Mouse (Mus musculus) large intestine, adult 2 months (tissue): ENCODE measurements around the gene Mllt3. TPM values are rescaled to one million over a fixed set of nuclear protein-coding genes. Genes with fewer than 3 reads are reported as not detected.

Experiments
- DNase-seq: peaks from one replicate; pipeline ENCODE4 v3.0.0-alpha.2; 2012; ENCODE audit warnings: low read depth, low spot score
- WGBS: fragments of 180-500 bp; shearing (Covaris S2); methylation state at CpG from one replicate; pipeline ENCODE4 v1.1.7; 2018; 5-methylcytosine and 5-hydroxymethylcytosine counted together
- polyA plus RNA-seq: library from polyadenylated mRNA; depleted of rRNA; stranded (reverse); fragments of >200 nt; gene quantifications from 2 replicates; pipeline ENCODE4 v1.2.3, GENCODE M21; 2012; rRNA removed

The Mllt3 gene
- polyA plus RNA-seq, 1 experiment = 6.1 TPM

- DNase-seq = no peak
- WGBS = 26% methylated on average over 4 of the region's 4 CpGs
Observed at GRCm38 (mm10) chr4:87749532-87750234, 283.5 kb downstream of the Mllt3 start.

GRCm38 (mm10) chr4:87745016-87745645, 288.0 kb downstream of the Mllt3 start:
- DNase-seq = no peak
- 58% methylated on average over 3 of the region's 3 CpGs for WGBS

GRCm38 (mm10) chr4:87739524-87740128, 293.5 kb downstream of the Mllt3 start:
- DNase-seq = no peak
- WGBS = 34% methylated on average over 7 of the region's 7 CpGs

GRCm38 (mm10) chr4:87739104-87739503, 294.1 kb downstream of the Mllt3 start:
- 34% methylated on average over 2 of the region's 2 CpGs for WGBS
- DNase-seq = peak; percentile 21

- 72% methylated on average over 6 of the region's 6 CpGs for WGBS
Observed at GRCm38 (mm10) chr4:87737201-87737806, 295.9 kb downstream of the Mllt3 start.

GRCm38 (mm10) chr4:87736779-87737178, 296.4 kb downstream of the Mllt3 start:
- DNase-seq = no peak
- 71% methylated on average over 3 of the region's 3 CpGs for WGBS

More at GRCm38 (mm10) chr4:87737201-87737806, 295.9 kb downstream of the Mllt3 start:
- DNase-seq = no peak

GRCm38 (mm10) chr4:87731118-87731672, 302.0 kb downstream of the Mllt3 start:
- DNase-seq = no peak
- 70% methylated on average over 5 of the region's 5 CpGs for WGBS

GRCm38 (mm10) chr4:87728581-87728980, 304.6 kb downstream of the Mllt3 start:
- WGBS = 80% methylated on average over 1 of the region's 1 CpGs

GRCm38 (mm10) chr4:87723448-87723847, 309.7 kb downstream of the Mllt3 start:
- WGBS = 92% methylated on average over 6 of the region's 6 CpGs
- no peak for DNase-seq

More at GRCm38 (mm10) chr4:87728581-87728980, 304.6 kb downstream of the Mllt3 start:
- DNase-seq = no peak

Other genes with a start within 250 kb of the Mllt3 start
- gene Focad, start 61.3 kb upstream of the Mllt3 start, polyA plus RNA-seq = 4.5 and 5.7 TPM in 2 replicates